In genomic region chr19:61097764-61098163, GRCm38 (mm10) we compare ENCODE assay signal across 7 mouse cellular contexts. TPM values are rescaled to one million over a fixed set of nuclear protein-coding genes. Genes with fewer than 3 reads are reported as not detected.
DNase-seq lines count a peak whose midpoint lies in the region; ATAC-seq lines count a peak whose summit lies in the region.

No protein-coding gene starts in this region.

- ATAC-seq in CD4-positive, CD25-positive, alpha-beta regulatory T cell, adult 4 months = peak; percentile 78
- peak; percentile 70 for ATAC-seq in inflammation-experienced regulatory T-cells, adult 6 months

- peak; percentile 33 for DNase-seq in layer of hippocampus, adult 9-10 months (ENCODE audit: low spot score)
- DNase-seq in layer of hippocampus, postnatal 25 days (ENCODE audit: extremely low spot score in 1 of 2, low spot score in 1 of 2) = no peak
- peak; percentile 69 for DNase-seq in NIH3T3 (ENCODE audit: low read depth)
- no peak for DNase-seq in right cerebral cortex, postnatal 36 days (ENCODE audit: low spot score in 2 of 2)
- DNase-seq in frontal cortex, postnatal 10 days (ENCODE audit: low spot score in 2 of 2) = no peak

RNA-seq across cellular contexts. Expression of gene Zfp950, which starts 42.9 kb away (rescaled TPM):
- total RNA-seq in layer of hippocampus, postnatal 25 days (2021) = 10 to 100 TPM; 34.6 to 39.4 TPM
- polyA plus RNA-seq in CD4-positive, CD25-positive, alpha-beta regulatory T cell, adult 4 months (2017; shearing (Covaris generic)) = 10 to 100 TPM; 54.2 to 97.1 TPM
- polyA plus RNA-seq in inflammation-experienced regulatory T-cells, adult 6 months (2017; shearing (Covaris generic)) = 10 to 100 TPM; 32.9 to 62.0 (median 54.8) TPM

Comparison
In these comparisons a context has a peak if more than half of its experiments do, and no peak if none do; other contexts are left out.
1. DNase-seq: peak in layer of hippocampus, adult 9-10 months (single experiment) and NIH3T3 (single experiment); none in layer of hippocampus, postnatal 25 days (0 of 2), right cerebral cortex, postnatal 36 days (0 of 2) and frontal cortex, postnatal 10 days (0 of 2).